Mouse (Mus musculus) left cerebral cortex, adult 8-10 months (tissue): Measurements from ENCODE around the gene Btbd18. TPM values are rescaled to one million over a fixed set of nuclear protein-coding genes. Genes with fewer than 3 reads are reported as not detected.

Experiments
- DNase-seq, 2 experiments: peaks; one replicate each; pipeline ENCODE4 v3.0.0; 2022; ENCODE audit warnings: low spot score in 2 of 2
- total RNA-seq, 4 experiments: library from RNA; stranded (reverse); gene quantifications; 2 replicates each; pipeline ENCODE4 v1.2.4; 2022

The Btbd18 gene
- total RNA-seq, 4 experiments from 2014 or later: not detected

- no peak for DNase-seq
Measured at GRCm38 (mm10) chr2:84703497-84703896, 44.6 kb downstream of the Btbd18 start.

GRCm38 (mm10) chr2:84704329-84704728, 45.5 kb downstream of the Btbd18 start:
- no peak for DNase-seq

- no peak for DNase-seq
Measured at GRCm38 (mm10) chr2:84705295-84705694, 46.4 kb downstream of the Btbd18 start.

- no peak for DNase-seq
Measured at GRCm38 (mm10) chr2:84707523-84707922, 48.6 kb downstream of the Btbd18 start.

- no peak for DNase-seq
Measured at GRCm38 (mm10) chr2:84711898-84712297, 53.0 kb downstream of the Btbd18 start.

- DNase-seq: peak in 1 of 2 experiments; percentile 24
Measured at GRCm38 (mm10) chr2:84714422-84714810, 55.5 kb downstream of the Btbd18 start.

- DNase-seq: peak; percentile 96 to 98
Measured at GRCm38 (mm10) chr2:84714811-84715561, 56.1 kb downstream of the Btbd18 start, which contains the start of gene Zdhhc5. TSS of gene Zdhhc5 (minus strand) at chr2:84715180.

DNA sequence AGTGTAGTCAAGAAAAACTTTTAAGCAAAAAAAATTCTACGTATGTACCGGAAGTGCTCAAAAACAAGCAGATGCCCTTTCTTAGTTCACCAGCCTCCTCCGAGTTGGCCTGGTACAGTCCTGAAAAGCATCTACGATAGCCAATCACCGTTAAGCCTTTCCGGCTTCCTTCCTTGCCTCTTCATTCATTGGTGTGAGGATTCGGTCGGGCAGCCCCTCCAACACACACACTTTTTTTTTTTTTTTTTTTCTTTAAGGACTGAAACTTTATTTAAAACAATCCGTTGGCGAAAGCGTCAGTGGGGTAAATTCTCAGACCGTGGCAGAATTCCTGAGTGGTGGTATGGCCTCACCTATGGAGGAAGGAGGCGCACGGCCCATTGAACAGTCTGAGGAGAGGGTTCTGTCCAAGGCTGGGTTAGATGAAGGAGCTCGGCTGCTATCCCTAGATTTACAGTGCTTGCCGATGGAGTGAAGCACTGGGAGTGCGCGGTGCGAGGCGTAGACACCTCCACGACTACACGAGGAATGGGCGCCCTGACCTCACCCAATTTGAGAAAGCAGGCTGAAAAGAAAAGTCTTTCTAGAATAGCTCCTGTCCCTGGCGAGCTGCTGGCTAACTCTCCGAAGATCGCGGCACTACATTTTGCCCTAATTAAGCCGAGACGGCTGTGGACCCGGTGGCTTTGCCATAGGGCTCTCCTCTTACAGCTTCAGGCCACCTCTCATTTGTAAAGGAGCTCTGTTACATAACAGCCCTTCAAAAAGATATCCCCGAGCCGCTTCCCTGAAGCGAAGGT, 56.9 kb downstream of the Btbd18 start:
- DNase-seq: peak; percentile 76 to 95

- DNase-seq: no peak
Measured at GRCm38 (mm10) chr2:84716423-84717355, 57.8 kb downstream of the Btbd18 start.

DNA sequence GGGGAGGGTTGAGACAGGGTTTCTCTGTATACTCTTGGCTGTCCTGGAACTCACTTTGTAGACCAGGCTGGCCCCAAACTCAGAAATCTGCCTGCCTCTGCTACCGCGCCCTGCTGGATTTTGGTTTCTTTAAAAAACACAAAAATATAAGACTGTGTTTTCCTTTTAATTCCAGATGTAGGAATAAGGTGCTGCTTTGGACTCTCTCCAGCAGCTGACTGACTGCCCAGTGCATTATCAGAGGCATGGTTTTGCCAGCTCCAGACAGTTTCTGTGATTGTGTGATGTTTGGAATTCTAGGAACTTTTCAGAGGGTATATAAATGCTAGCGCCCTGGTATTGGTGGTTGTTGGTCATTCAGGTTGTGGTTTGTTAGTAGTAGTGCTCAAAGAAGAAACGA, 58.5 kb downstream of the Btbd18 start:
- no peak for DNase-seq

Other genes starting within 250 kb of the Btbd18 start
- 1 to 10 TPM; 6.5 to 8.9 (median 7.1) TPM for gene Calcrl, start 233.7 kb upstream of the Btbd18 start, total RNA-seq
- gene Tfpi, start 182.3 kb upstream of the Btbd18 start, total RNA-seq: 1 to 10 TPM; 4.3 to 5.0 (median 4.3) TPM
- gene Ctnnd1, start 8.3 kb upstream of the Btbd18 start, total RNA-seq: 10 to 100 TPM; 57.2 to 69.1 (median 60.0) TPM
- 10 to 100 TPM; 31.1 to 43.1 (median 34.4) TPM for gene Selenoh, start 11.7 kb downstream of the Btbd18 start, total RNA-seq
- gene Gm28635, start 19.0 kb downstream of the Btbd18 start, total RNA-seq: 1 to 10 TPM in 1 of 4 experiments, not detected in 3; 3.6 TPM
- gene Med19, start 19.3 kb downstream of the Btbd18 start, total RNA-seq: 10 to 100 TPM; 31.6 to 37.0 (median 32.9) TPM
- 100 to 1,000 TPM; 243 to 260 (median 256) TPM for gene Tmx2, start 20.1 kb downstream of the Btbd18 start, total RNA-seq
- gene Zdhhc5, start 56.1 kb downstream of the Btbd18 start, total RNA-seq: 10 to 100 TPM; 38.3 to 42.1 (median 40.2) TPM
- 10 to 100 TPM in 2 of 4 experiments, 1 to 10 TPM in 2; 9.1 to 11.1 (median 10.3) TPM for gene Clp1, start 68.3 kb downstream of the Btbd18 start, total RNA-seq
- gene Ypel4, start 75.0 kb downstream of the Btbd18 start, total RNA-seq: 10 to 100 TPM; 67.7 to 77.9 (median 74.4) TPM
- 1 to 10 TPM in 2 of 4 experiments, under 1 TPM in 2; 0.89 to 2.3 (median 1.3) TPM for gene Gm19426, start 84.6 kb downstream of the Btbd18 start, total RNA-seq
- gene Serping1, start 116.4 kb downstream of the Btbd18 start, total RNA-seq: 1 to 10 TPM; 6.6 to 9.6 (median 7.8) TPM
- gene Ube2l6, start 139.7 kb downstream of the Btbd18 start, total RNA-seq: 1 to 10 TPM; 7.3 to 8.4 (median 7.6) TPM
- gene Smtnl1, start 163.6 kb downstream of the Btbd18 start, total RNA-seq: not detected
- 10 to 100 TPM; 45.2 to 52.3 (median 46.5) TPM for gene Timm10, start 167.9 kb downstream of the Btbd18 start, total RNA-seq
- under 1 TPM in 2 of 4 experiments, not detected in 2; 0.09 to 0.20 TPM for gene Slc43a1, start 179.8 kb downstream of the Btbd18 start, total RNA-seq
- 10 to 100 TPM; 57.0 to 74.6 (median 70.2) TPM for gene Rtn4rl2, start 227.6 kb downstream of the Btbd18 start, total RNA-seq